Mouse (Mus musculus) granulocyte monocyte progenitor cell, adult 5-6 weeks (primary cell): ENCODE results near the gene Il1f6. TPM values are rescaled to one million over a fixed set of nuclear protein-coding genes. Genes with fewer than 3 reads are reported as not detected.
A peak's percentile ranks its signal among the peaks of the same experiment; 100 is the strongest.
"Not testable (repeated sequence)": the region's sequence is repeated elsewhere in the genome, so short reads cannot be mapped to it uniquely, and the experiment has no call there.

ENCODE experiments used
- ATAC-seq: replicated peaks from 2 replicates; pipeline ENCODE4 v1.8.0; 2016; ENCODE audit warnings: mild to moderate bottlenecking, moderate TSS enrichment, inconsistent platforms; ENCODE audit not compliant: poor library complexity, severe bottlenecking
- total RNA-seq, 2 experiments: library from RNA; stranded (forward) in 1 of 2; stranded (reverse) in 1 of 2; fragments of 200-712, 200-1000 nt in 1 of 2; fragments of >200 nt in 1 of 2; fragmentation: Nextera tagmentation in 1 of 2; gene quantifications; 2 replicates each; pipeline ENCODE4 v1.2.3; 2014 to 2017

Gene Il1f6
- total RNA-seq (2014; fragmentation: Nextera tagmentation) (not detected in 2 replicates), total RNA-seq (2017) (not detected in 2 replicates)

GRCm38 (mm10) chr2:24215118-24215517, at the start of gene Il1f6:
TSS of gene Il1f6 (plus strand) at chr2:24215418.
- no peak for ATAC-seq

GRCm38 (mm10) chr2:24181683-24182331, 33.4 kb upstream of the Il1f6 start:
- peak; percentile 90 for ATAC-seq

GRCm38 (mm10) chr2:24182423-24183147, 32.6 kb upstream of the Il1f6 start:
- ATAC-seq: peak; percentile 30; the same call in 1 of the 2 replicates

- not testable (repeated sequence) for ATAC-seq
Observed at GRCm38 (mm10) chr2:24184092-24184491, 31.1 kb upstream of the Il1f6 start.

GRCm38 (mm10) chr2:24186176-24186575, 29.0 kb upstream of the Il1f6 start, which contains the start of gene Il1f9:
TSS of gene Il1f9 (plus strand) at chr2:24186476.
- ATAC-seq: peak; percentile 18; the same call in 1 of the 2 replicates

GRCm38 (mm10) chr2:24187585-24187984, 27.6 kb upstream of the Il1f6 start:
- ATAC-seq: peak; percentile 83

- ATAC-seq: peak; percentile 74
Observed at GRCm38 (mm10) chr2:24188189-24188588, 27.0 kb upstream of the Il1f6 start.

GRCm38 (mm10) chr2:24227191-24227590, 12.0 kb downstream of the Il1f6 start:
- no peak for ATAC-seq

- ATAC-seq: no peak
Observed at GRCm38 (mm10) chr2:24267503-24267902, 52.3 kb downstream of the Il1f6 start.

GRCm38 (mm10) chr2:24273619-24274018, 58.4 kb downstream of the Il1f6 start:
- ATAC-seq: no peak

- ATAC-seq: no peak
Observed at GRCm38 (mm10) chr2:24275146-24275545, 59.9 kb downstream of the Il1f6 start.

Other genes starting within 250 kb of the Il1f6 start
- 15.4 and 20.4 TPM in 2 replicates for gene Hnmt, start 166.0 kb upstream of the Il1f6 start, total RNA-seq (2014; fragmentation: Nextera tagmentation)
- 57.9 and 76.9 TPM in 2 replicates for gene Hnmt, start 166.0 kb upstream of the Il1f6 start, total RNA-seq (2017)
- not detected in 2 replicates for gene Tbpl2, start 118.8 kb upstream of the Il1f6 start, total RNA-seq (2014; fragmentation: Nextera tagmentation)
- gene Tbpl2, start 118.8 kb upstream of the Il1f6 start, total RNA-seq (2017): not detected in 2 replicates
- not detected in 2 replicates for gene Il1f8, start 62.3 kb upstream of the Il1f6 start, total RNA-seq (2014; fragmentation: Nextera tagmentation)
- gene Il1f8, start 62.3 kb upstream of the Il1f6 start, total RNA-seq (2017): not detected in 2 replicates
- gene Il1f9, start 28.9 kb upstream of the Il1f6 start, total RNA-seq (2014; fragmentation: Nextera tagmentation): 2.5 TPM in 1 of 2 replicates, not detected in the other
- 2.0 and 2.3 TPM in 2 replicates for gene Il1f9, start 28.9 kb upstream of the Il1f6 start, total RNA-seq (2017)
- not detected in 2 replicates for gene Il1f5, start 61.5 kb downstream of the Il1f6 start, total RNA-seq (2014; fragmentation: Nextera tagmentation)
- not detected in 2 replicates for gene Il1f5, start 61.5 kb downstream of the Il1f6 start, total RNA-seq (2017)
- not detected in 2 replicates for gene Il1f10, start 75.8 kb downstream of the Il1f6 start, total RNA-seq (2014; fragmentation: Nextera tagmentation)
- not detected in 2 replicates for gene Il1f10, start 75.8 kb downstream of the Il1f6 start, total RNA-seq (2017)
- gene Il1rn, start 121.4 kb downstream of the Il1f6 start, total RNA-seq (2014; fragmentation: Nextera tagmentation): 4.2 TPM in 1 of 2 replicates, not detected in the other
- 0.43 and 1.0 TPM in 2 replicates for gene Il1rn, start 121.4 kb downstream of the Il1f6 start, total RNA-seq (2017)
- gene Psd4, start 152.2 kb downstream of the Il1f6 start, total RNA-seq (2014; fragmentation: Nextera tagmentation): 76.9 and 91.0 TPM in 2 replicates
- 62.4 and 64.6 TPM in 2 replicates for gene Psd4, start 152.2 kb downstream of the Il1f6 start, total RNA-seq (2017)